Mouse (Mus musculus) MEL (cell line): ENCODE results near the gene Atg2a. TPM values are rescaled to one million over a fixed set of nuclear protein-coding genes. Genes with fewer than 3 reads are reported as not detected.

Experiments
- DNase-seq: peaks from one replicate; pipeline ENCODE4 v3.0.0; 2011; ENCODE audit warnings: low read depth, low spot score
- H3K27ac ChIP-seq: 2 replicates; pipeline ENCODE4 v1.5.1; 2012; ENCODE audit warnings: low read depth, mild to moderate bottlenecking, control low read depth, low read length, moderate library complexity; ENCODE audit not compliant: control insufficient read depth
- H3K27me3 ChIP-seq, 2 experiments: fragments of 150-350 bp in 1 of 2; sonication (generic) in 1 of 2; 2 replicates each; pipeline ENCODE4 v1.6.1; 2012; ENCODE audit warnings: low read length in 2 of 2, mild to moderate bottlenecking in 2 of 2, improper control_type of control experiment in 1 of 2, moderate library complexity in 1 of 2; ENCODE audit not compliant: insufficient read depth in 2 of 2, control insufficient read depth in 1 of 2
- H3K36me3 ChIP-seq, 2 experiments: 2 replicates each; pipeline ENCODE4 v1.6.1; 2012 to 2014; ENCODE audit warnings: low read length in 2 of 2, improper control_type of control experiment in 1 of 2, inconsistent platforms in 1 of 2, mild to moderate bottlenecking in 1 of 2; ENCODE audit not compliant: insufficient read depth in 2 of 2, control insufficient read depth in 1 of 2
- H3K4me1 ChIP-seq, 2 experiments: fragments of 150-350 bp in 1 of 2; sonication (generic) in 1 of 2; 2 replicates each; pipeline ENCODE4 v1.6.1; 2012; ENCODE audit warnings: low read length in 2 of 2, improper control_type of control experiment in 1 of 2, mild to moderate bottlenecking in 1 of 2; ENCODE audit not compliant: insufficient read depth in 2 of 2, control insufficient read depth in 1 of 2
- H3K4me3 ChIP-seq, 2 experiments: fragments of 150-350 bp in 1 of 2; sonication (generic) in 1 of 2; 2 replicates each; pipeline ENCODE4 v1.5.1; 2012; ENCODE audit warnings: low read depth in 2 of 2, low read length in 2 of 2, mild to moderate bottlenecking in 2 of 2, moderate library complexity in 2 of 2, control low read depth in 1 of 2, improper control_type of control experiment in 1 of 2; ENCODE audit not compliant: control insufficient read depth in 1 of 2, insufficient read depth in 1 of 2
- H3K79me2 ChIP-seq: 2 replicates; pipeline ENCODE4 v1.6.1; 2012; ENCODE audit warnings: mild to moderate bottlenecking, low read length, moderate library complexity; ENCODE audit not compliant: control insufficient read depth, poor library complexity, insufficient read depth
- H3K9ac ChIP-seq: 2 replicates; pipeline ENCODE4 v1.6.1; 2012; ENCODE audit warnings: low read depth, mild to moderate bottlenecking, control low read depth, low read length, moderate library complexity; ENCODE audit not compliant: control insufficient read depth, poor library complexity, severe bottlenecking
- H3K9me3 ChIP-seq: fragments of 150-350 bp; sonication (generic); replicated peaks from 2 replicates; pipeline ENCODE4 v1.6.1; 2012; ENCODE audit warnings: mild to moderate bottlenecking, low read length, improper control_type of control experiment, moderate library complexity; ENCODE audit not compliant: insufficient read depth
- BHLHE40 ChIP-seq: IDR thresholded peaks from 2 replicates; pipeline ENCODE4 v1.6.1; 2012; ENCODE audit warnings: low read depth, mild to moderate bottlenecking, inconsistent platforms, low read length, improper control_type of control experiment, borderline replicate concordance
- CTCF ChIP-seq, 3 experiments: IDR thresholded peaks in 2 of 3; conservative IDR thresholded peaks in 1 of 3; 2 replicates each; pipeline ENCODE4 v1.5.1; 2011 to 2012; ENCODE audit warnings: low read length in 3 of 3, low read depth in 2 of 3, mild to moderate bottlenecking in 2 of 3, improper control_type of control experiment in 1 of 3, inconsistent platforms in 1 of 3, mixed read lengths in 1 of 3, moderate library complexity in 1 of 3; ENCODE audit not compliant: control insufficient read depth in 1 of 3, insufficient read depth in 1 of 3, poor library complexity in 1 of 3, severe bottlenecking in 1 of 3
- EP300 ChIP-seq, 2 experiments: IDR thresholded peaks; 2 replicates each; pipeline ENCODE4 v1.6.1; 2011; ENCODE audit warnings: improper control_type of control experiment in 2 of 2, low read length in 2 of 2, low read depth in 1 of 2, mild to moderate bottlenecking in 1 of 2
- ETS1 ChIP-seq: IDR thresholded peaks from 2 replicates; pipeline ENCODE4 v1.6.1; 2012; ENCODE audit warnings: low read depth, mild to moderate bottlenecking, inconsistent platforms, low read length, improper control_type of control experiment, moderate library complexity
- GATA1 ChIP-seq: IDR thresholded peaks from 2 replicates; pipeline ENCODE4 v1.6.1; 2011; ENCODE audit warnings: low read depth, low read length, improper control_type of control experiment
- HCFC1 ChIP-seq: IDR thresholded peaks from 2 replicates; pipeline ENCODE4 v1.6.1; 2012; ENCODE audit warnings: low read depth, mild to moderate bottlenecking, inconsistent platforms, low read length, improper control_type of control experiment, moderate library complexity
- JUND ChIP-seq: IDR thresholded peaks from 2 replicates; pipeline ENCODE4 v1.6.1; 2011; ENCODE audit warnings: low read depth, mild to moderate bottlenecking, improper control_type of control experiment, low read length
- MAZ ChIP-seq: IDR thresholded peaks from 2 replicates; pipeline ENCODE4 v1.6.1; 2012; ENCODE audit warnings: low read depth, mild to moderate bottlenecking, inconsistent platforms, low read length, improper control_type of control experiment
- MEF2A ChIP-seq: IDR thresholded peaks from 2 replicates; pipeline ENCODE4 v1.6.1; 2014; ENCODE audit warnings: low read depth, mild to moderate bottlenecking, inconsistent platforms, low read length, improper control_type of control experiment; ENCODE audit not compliant: poor library complexity, insufficient replicate concordance, severe bottlenecking; ENCODE audit errors: extremely low read depth
- MXI1 ChIP-seq: IDR thresholded peaks from 2 replicates; pipeline ENCODE4 v1.6.1; 2011; ENCODE audit warnings: mild to moderate bottlenecking, low read depth, low read length, improper control_type of control experiment
- NELFE ChIP-seq: IDR thresholded peaks from 2 replicates; pipeline ENCODE4 v1.6.1; 2011; ENCODE audit warnings: low read depth, low read length, improper control_type of control experiment
- NRF1 ChIP-seq: IDR thresholded peaks from 2 replicates; pipeline ENCODE4 v1.6.1; 2014; ENCODE audit warnings: low read depth, mild to moderate bottlenecking, inconsistent platforms, low read length, improper control_type of control experiment, moderate library complexity; ENCODE audit not compliant: poor library complexity, insufficient read depth, severe bottlenecking
- POLR2A ChIP-seq, 2 experiments: IDR thresholded peaks; 2 replicates each; pipeline ENCODE4 v1.6.1; 2011 to 2012; ENCODE audit warnings: low read length in 2 of 2, mild to moderate bottlenecking in 2 of 2, control low read depth in 1 of 2, improper control_type of control experiment in 1 of 2, low read depth in 1 of 2, moderate library complexity in 1 of 2; ENCODE audit not compliant: control insufficient read depth in 1 of 2, insufficient read depth in 1 of 2, poor library complexity in 1 of 2
- POLR2AphosphoS2 ChIP-seq: IDR thresholded peaks from 2 replicates; pipeline ENCODE4 v1.6.1; 2011; ENCODE audit warnings: low read length, improper control_type of control experiment
- TBP ChIP-seq: IDR thresholded peaks from 2 replicates; pipeline ENCODE4 v1.8.0; 2011; ENCODE audit warnings: low read depth, low read length, improper control_type of control experiment
- TCF12 ChIP-seq: IDR thresholded peaks from 2 replicates; pipeline ENCODE4 v1.6.1; 2014; ENCODE audit warnings: low read depth, mild to moderate bottlenecking, inconsistent platforms, low read length, improper control_type of control experiment, moderate library complexity
- USF2 ChIP-seq, 2 experiments: IDR thresholded peaks; 2 replicates each; pipeline ENCODE4 v1.6.1; 2011 to 2012; ENCODE audit warnings: improper control_type of control experiment in 2 of 2, low read length in 2 of 2, borderline replicate concordance in 1 of 2, inconsistent platforms in 1 of 2, low read depth in 1 of 2, mild to moderate bottlenecking in 1 of 2; ENCODE audit not compliant: insufficient read depth in 1 of 2
- ZC3H11A ChIP-seq: IDR thresholded peaks from 2 replicates; pipeline ENCODE4 v1.6.1; 2012; ENCODE audit warnings: low read depth, mild to moderate bottlenecking, inconsistent platforms, low read length, improper control_type of control experiment
- ZMIZ1 ChIP-seq: IDR thresholded peaks from 2 replicates; pipeline ENCODE4 v1.6.1; 2012; ENCODE audit warnings: low read depth, mild to moderate bottlenecking, inconsistent platforms, low read length, improper control_type of control experiment, moderate library complexity
- ZNF384 ChIP-seq: IDR thresholded peaks from 2 replicates; pipeline ENCODE4 v1.6.1; 2012; ENCODE audit warnings: low read depth, mild to moderate bottlenecking, inconsistent platforms, low read length, improper control_type of control experiment
- polyA plus RNA-seq, 2 experiments: library from polyadenylated mRNA; stranded (reverse) in 1 of 2; unstranded in 1 of 2; fragments of >175 nt in 1 of 2; fragments of >200 nt in 1 of 2; gene quantifications; 2 replicates each; pipeline versions ENCODE4 v1.2.1 to v1.2.4; 2012; ENCODE audit warnings: low replicate concordance in 2 of 2, low read depth in 1 of 2; ENCODE audit not compliant: insufficient read length in 2 of 2, insufficient read depth in 1 of 2, missing spikeins in 1 of 2
- total RNA-seq: library from RNA; depleted of rRNA; stranded (reverse); fragments of 300-350 nt; gene quantifications from 2 replicates; pipeline ENCODE4 v1.2.3, GENCODE M21; 2012

Atg2a gene
- total and polyA plus RNA-seq, 3 experiments, result 7.9 to 21.7 TPM; not detected in 1

DNA sequence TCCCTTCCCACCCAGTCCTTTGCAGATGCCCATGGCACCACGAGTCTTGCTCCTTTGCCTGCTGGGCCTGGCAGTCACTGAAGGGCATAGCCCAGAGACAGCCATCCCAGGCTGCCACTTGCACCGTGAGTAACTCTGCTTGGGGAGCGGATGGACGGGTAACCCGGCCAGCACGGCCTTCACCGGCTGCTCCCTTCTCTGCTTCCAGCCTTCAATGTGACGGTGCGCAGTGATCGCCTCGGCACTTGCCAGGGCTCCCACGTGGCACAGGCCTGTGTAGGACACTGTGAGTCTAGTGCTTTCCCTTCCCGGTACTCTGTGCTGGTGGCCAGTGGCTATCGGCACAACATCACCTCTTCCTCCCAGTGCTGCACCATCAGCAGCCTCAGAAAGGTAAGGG lies 14.7 kb upstream of the Atg2a start:
- H3K4me1 ChIP-seq, result no peaks in the 10 kb centered on the region
- no peaks in the 10 kb centered on the region for H3K36me3 ChIP-seq
- H3K27me3 ChIP-seq, result no peaks in the 10 kb centered on the region
- H3K27ac ChIP-seq, result no peak overlapping the region
- H3K9me3 ChIP-seq, result no peaks in the 10 kb centered on the region
- no peak overlapping the region for H3K4me3 ChIP-seq
- H3K9ac ChIP-seq, result no peak overlapping the region
- H3K79me2 ChIP-seq, result no peaks in the 10 kb centered on the region
- no peak for DNase-seq
- TF ChIP-seq JUND (no peak), EP300 (IDR thresholded peaks at IDR 0.05; ENCODE audit: low read depth in 1 of 2, low read length in 2 of 2) (no peak), POLR2AphosphoS2 (no peak), ZNF384 (no peak), MXI1 (no peak), TCF12 (no peak), USF2 (IDR thresholded peaks at IDR 0.05; ENCODE audit: borderline replicate concordance in 1 of 2, insufficient read depth in 1 of 2, low read depth in 1 of 2, low read length in 2 of 2) (no peak), ZMIZ1 (no peak), MAZ (no peak), ZC3H11A (no peak), BHLHE40 (no peak), HCFC1 (no peak), CTCF (IDR thresholded peaks at IDR 0.05 in 2 of 3, conservative IDR thresholded peaks at IDR 0.05 in 1 of 3; ENCODE audit: control insufficient read depth in 1 of 3, insufficient read depth in 1 of 3, low read depth in 2 of 3, low read length in 3 of 3, poor library complexity in 1 of 3, severe bottlenecking in 1 of 3) (no peak), POLR2A (IDR thresholded peaks at IDR 0.05; ENCODE audit: control insufficient read depth in 1 of 2, insufficient read depth in 1 of 2, low read depth in 1 of 2, low read length in 2 of 2, poor library complexity in 1 of 2) (no peak), NRF1 (no peak), NELFE (no peak), ETS1 (no peak), MEF2A (no peak), TBP (no peak)

DNA sequence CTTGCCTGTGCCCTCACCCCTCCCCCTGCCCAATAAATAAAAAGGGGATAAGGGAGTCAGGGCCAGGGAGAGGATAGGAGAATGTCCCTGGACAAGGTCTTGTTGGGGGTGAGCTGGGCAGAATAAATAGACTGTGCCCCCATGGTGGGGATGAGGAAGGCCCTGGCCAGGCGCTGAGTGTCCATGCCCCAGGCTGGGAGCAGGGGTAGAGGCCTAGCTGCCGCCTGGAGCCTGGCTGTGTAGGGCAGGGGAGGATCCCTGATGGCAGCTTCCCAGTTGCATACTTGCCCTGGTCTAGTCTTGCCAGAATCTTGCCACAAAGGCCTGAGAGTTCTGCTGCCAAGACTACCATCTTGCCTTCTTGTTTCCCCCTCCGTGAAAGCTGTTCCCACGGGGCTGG lies 13.6 kb upstream of the Atg2a start:
- Histone ChIP-seq H3K4me3 (no peak overlapping the region), H3K27ac (no peak overlapping the region), H3K27me3 (no peaks in the 10 kb centered on the region), H3K9me3 (no peaks in the 10 kb centered on the region), H3K4me1 (no peaks in the 10 kb centered on the region), H3K36me3 (no peaks in the 10 kb centered on the region), H3K79me2 (no peaks in the 10 kb centered on the region), H3K9ac (no peak overlapping the region)
- no peak for DNase-seq
- no peak for TF ChIP-seq GATA1
- no peak for TF ChIP-seq MEF2A
